Mouse (Mus musculus) midbrain, embryonic 10.5 days (tissue): ENCODE data around the gene Atxn7l1. TPM values are rescaled to one million over a fixed set of nuclear protein-coding genes. Genes with fewer than 3 reads are reported as not detected.
A peak's percentile ranks its signal among the peaks of the same experiment; 100 is the strongest.

Experiments
- DNase-seq: peaks from one replicate; pipeline ENCODE4 v3.0.0-alpha.2; 2017; ENCODE audit warnings: low spot score
- H3K27ac ChIP-seq: fragments of 300-500 bp; sonication (generic); replicated peaks from 2 replicates; pipeline ENCODE4 v1.5.1; 2016; ENCODE audit warnings: mild to moderate bottlenecking
- H3K27me3 ChIP-seq: fragments of 300-500 bp; sonication (generic); 2 replicates; pipeline ENCODE4 v1.6.1; 2016; ENCODE audit warnings: low read depth, mild to moderate bottlenecking; ENCODE audit not compliant: poor library complexity, severe bottlenecking
- H3K36me3 ChIP-seq: fragments of 300-500 bp; sonication (generic); 2 replicates; pipeline ENCODE4 v1.6.1; 2016; ENCODE audit warnings: mild to moderate bottlenecking, moderate library complexity
- H3K4me1 ChIP-seq: fragments of 300-500 bp; sonication (generic); 2 replicates; pipeline ENCODE4 v1.6.1; 2016
- H3K4me3 ChIP-seq: fragments of 300-500 bp; sonication (generic); 2 replicates; pipeline ENCODE4 v1.5.1; 2016; ENCODE audit warnings: mild to moderate bottlenecking, moderate library complexity
- H3K9me3 ChIP-seq: fragments of 300-500 bp; sonication (generic); replicated peaks from 2 replicates; pipeline ENCODE4 v1.6.1; 2016; ENCODE audit warnings: mild to moderate bottlenecking
- WGBS: fragments of 180-500 bp; shearing (Covaris S2); methylation state at CpG from one replicate; pipeline ENCODE4 v1.1.7; 2016; 5-methylcytosine and 5-hydroxymethylcytosine counted together
- polyA plus RNA-seq: library from polyadenylated mRNA; unstranded; fragments of >200 nt; fragmentation: Nextera tagmentation; extraction: Ambion mirVana; gene quantifications from 2 replicates; pipeline ENCODE4 v1.2.1, GENCODE M21; 2016

The Atxn7l1 gene
- polyA plus RNA-seq, 1 experiment from 2014 or later, result 10.0 TPM

DNA sequence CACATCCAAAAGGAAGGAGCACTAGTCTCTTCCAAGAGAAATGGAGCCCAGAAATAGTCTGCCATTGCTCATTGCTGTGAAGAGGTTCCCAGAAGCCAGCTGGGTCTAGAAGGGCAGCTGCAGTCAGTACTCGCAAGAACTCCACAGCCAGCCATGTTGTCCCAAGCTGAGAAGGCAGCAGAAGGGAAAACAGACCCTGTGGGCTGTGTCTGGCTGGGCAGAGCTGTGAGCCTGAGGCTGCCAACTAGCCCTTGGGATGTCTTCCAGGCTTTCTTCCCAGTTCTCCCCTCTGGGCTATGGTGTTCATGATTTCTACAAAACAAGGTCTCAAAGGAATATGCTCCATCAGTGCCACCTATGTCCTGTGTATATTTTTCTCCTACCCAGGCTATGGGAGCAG, 128.5 kb downstream of the Atxn7l1 start:
- Histone ChIP-seq H3K27ac (no peak overlapping the region), H3K27me3 (no peaks in the 10 kb centered on the region), H3K36me3 (no peaks in the 10 kb centered on the region), H3K4me1 (no peaks in the 10 kb centered on the region), H3K9me3 (no peaks in the 10 kb centered on the region), H3K4me3 (no peak overlapping the region)
- DNase-seq, result no peak
- 84% methylated on average over 1 of the region's 1 CpGs for WGBS

DNA sequence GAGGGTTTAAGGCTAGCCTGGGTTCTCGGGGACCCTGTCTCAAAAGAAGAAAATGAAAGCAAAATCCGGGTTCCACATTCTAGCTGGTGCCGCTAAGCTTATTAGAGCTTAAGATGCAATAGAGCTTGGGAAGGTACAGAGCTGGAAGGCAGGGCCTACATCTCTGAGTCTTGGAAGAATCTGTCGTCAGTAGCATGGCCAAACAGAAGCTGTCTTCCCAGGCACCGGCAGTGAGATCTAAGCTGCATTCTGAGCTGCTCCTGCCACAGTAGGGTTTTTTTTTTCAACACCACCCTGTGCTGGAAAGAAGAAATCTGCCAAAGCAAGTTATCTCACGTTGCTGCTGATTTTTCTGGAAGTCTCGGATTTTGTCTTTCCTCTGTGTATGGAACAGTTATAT, 129.9 kb downstream of the Atxn7l1 start:
- DNase-seq, result no peak

DNA sequence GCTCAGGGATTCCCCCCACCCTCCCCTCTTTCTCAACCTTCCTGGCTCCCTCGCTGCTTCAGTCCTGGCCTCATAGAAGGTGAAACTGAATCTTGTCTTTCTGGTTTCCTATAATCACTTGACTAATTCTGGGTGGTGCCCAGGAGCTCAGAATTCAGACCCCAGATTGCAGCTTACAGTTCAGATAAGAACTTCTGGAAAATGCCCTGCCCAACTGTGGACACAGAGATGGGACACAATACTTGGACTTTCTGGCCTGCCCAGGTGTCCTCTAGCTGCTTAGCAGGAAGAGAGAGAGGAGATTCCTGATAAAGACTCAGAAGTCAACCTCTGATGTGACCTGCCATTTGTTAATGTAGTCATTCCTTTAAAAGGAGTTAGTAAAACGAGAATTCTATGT, 131.7 kb downstream of the Atxn7l1 start:
- no peaks in the 10 kb centered on the region for H3K4me1 ChIP-seq
- no peak for DNase-seq
- no peak overlapping the region for H3K4me3 ChIP-seq
- H3K27me3 ChIP-seq, result no peaks in the 10 kb centered on the region
- WGBS, result 80% methylated on average over 2 of the region's 2 CpGs
- H3K36me3 ChIP-seq, result no peaks in the 10 kb centered on the region
- H3K9me3 ChIP-seq, result no peaks in the 10 kb centered on the region
- no peak overlapping the region for H3K27ac ChIP-seq

More for the DNA sequence above, 129.9 kb downstream of the Atxn7l1 start:
- no peaks in the 10 kb centered on the region for H3K4me1 ChIP-seq
- 70% methylated on average over 7 of the region's 7 CpGs for WGBS
- H3K4me3 ChIP-seq, result no peak overlapping the region
- H3K36me3 ChIP-seq, result no peaks in the 10 kb centered on the region
- H3K9me3 ChIP-seq, result no peaks in the 10 kb centered on the region
- no peaks in the 10 kb centered on the region for H3K27me3 ChIP-seq
- H3K27ac ChIP-seq, result no peak overlapping the region

DNA sequence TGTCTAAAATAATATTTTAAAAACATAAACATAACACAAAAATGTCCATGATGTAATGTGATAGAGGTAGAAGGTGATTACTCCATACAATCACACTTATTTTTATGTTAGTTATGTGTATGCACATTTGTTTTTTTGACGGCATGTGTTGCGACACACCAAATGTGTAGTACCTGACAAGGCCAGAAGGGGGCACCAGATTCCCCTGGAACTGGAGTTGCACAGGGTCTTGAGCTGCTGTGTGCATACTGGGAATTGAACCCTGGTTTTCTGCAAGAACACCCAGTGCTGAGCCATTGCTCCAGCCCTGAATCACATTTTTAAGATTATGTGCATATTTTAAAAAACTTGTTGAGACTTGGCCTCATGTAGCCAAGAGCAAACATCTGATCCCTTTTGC, 133.3 kb downstream of the Atxn7l1 start:
- Histone ChIP-seq H3K4me1 (peaks cover 15% of the 10 kb centered on the region), H3K27ac (no peak overlapping the region), H3K4me3 (no peak overlapping the region), H3K9me3 (no peaks in the 10 kb centered on the region), H3K27me3 (no peaks in the 10 kb centered on the region), H3K36me3 (no peaks in the 10 kb centered on the region)
- DNase-seq, result peak; percentile 67
- WGBS, result 24% methylated on average over 2 of the region's 2 CpGs

GRCm38 (mm10) chr12:33284344-33284936, 136.9 kb downstream of the Atxn7l1 start:
- Histone ChIP-seq H3K4me3 (no peak overlapping the region), H3K27me3 (no peaks in the 10 kb centered on the region), H3K9me3 (no peaks in the 10 kb centered on the region), H3K4me1 (peaks cover 40% of the 10 kb centered on the region), H3K36me3 (no peaks in the 10 kb centered on the region), H3K27ac (0 out of 2 replicates have a peak overlapping the region, but pooled peaks have one; percentile 57)
- DNase-seq, result no peak
- WGBS, result 75% methylated on average over 8 of the region's 8 CpGs

DNA sequence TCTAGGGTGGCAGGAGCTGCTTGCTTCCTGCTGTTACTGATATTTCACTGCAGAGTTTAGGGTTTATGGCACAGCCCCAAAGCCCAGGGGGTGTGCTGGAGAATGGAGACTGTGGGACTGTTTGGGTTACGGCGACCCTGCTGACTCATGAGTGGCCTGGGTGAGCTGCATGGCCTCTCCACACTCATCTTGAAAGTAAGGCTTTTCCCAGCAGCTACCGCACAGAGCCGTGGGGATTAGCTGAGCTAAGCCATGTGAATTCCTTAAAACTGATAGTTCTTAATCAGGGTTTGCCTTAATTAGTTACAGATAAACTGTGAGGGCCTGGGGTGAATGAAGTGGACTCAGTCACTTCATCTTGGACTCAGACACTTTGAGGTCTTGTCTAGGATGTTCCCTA, 137.9 kb downstream of the Atxn7l1 start:
- H3K9me3 ChIP-seq, result no peaks in the 10 kb centered on the region
- no peaks in the 10 kb centered on the region for H3K27me3 ChIP-seq
- 0 out of 2 replicates have a peak overlapping the region, but pooled peaks have one; percentile 57 for H3K27ac ChIP-seq
- no peak for DNase-seq
- peaks cover 40% of the 10 kb centered on the region for H3K4me1 ChIP-seq
- WGBS, result 24% methylated on average over 4 of the region's 4 CpGs
- no peaks in the 10 kb centered on the region for H3K36me3 ChIP-seq
- H3K4me3 ChIP-seq, result no peak overlapping the region

DNA sequence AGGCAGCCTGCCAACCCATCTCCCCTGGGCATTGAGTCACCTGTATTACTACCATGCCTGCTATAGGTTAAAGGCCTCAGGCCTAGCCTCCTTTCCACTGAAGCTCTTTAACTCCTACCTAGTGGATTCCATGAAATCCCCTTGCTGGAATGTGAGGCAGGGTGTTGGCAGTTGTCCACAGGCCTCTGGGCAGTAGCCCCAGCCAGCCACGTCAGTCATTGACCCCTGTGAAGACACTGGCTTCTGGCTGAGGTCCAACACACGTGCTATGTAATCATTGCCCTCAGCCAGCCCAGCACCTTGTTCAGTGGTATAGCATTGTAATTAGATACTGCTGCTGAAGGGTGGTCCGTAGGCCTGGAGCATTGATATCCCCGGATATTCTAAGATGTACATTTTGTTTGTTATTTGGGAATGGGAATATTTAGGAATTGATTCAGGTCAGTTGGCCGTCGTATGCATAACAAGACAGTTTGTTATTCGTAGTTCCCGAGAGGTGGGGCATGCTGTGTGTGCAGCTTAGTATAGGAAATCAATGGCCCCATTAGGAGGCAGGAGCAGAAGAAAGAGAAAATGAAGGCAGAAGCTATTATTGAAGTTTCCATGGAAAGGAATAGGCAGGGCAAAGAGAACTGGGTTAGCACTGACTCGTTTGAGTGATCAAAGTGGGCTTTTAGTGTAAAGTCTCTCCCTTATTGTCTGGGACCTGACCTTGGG, 138.6 kb downstream of the Atxn7l1 start:
- H3K9me3 ChIP-seq, result no peaks in the 10 kb centered on the region
- no peaks in the 10 kb centered on the region for H3K27me3 ChIP-seq
- H3K4me3 ChIP-seq, result no peak overlapping the region
- H3K4me1 ChIP-seq, result peaks cover 40% of the 10 kb centered on the region
- peak overlapping the region; percentile 64; the same call in 1 of the 2 replicates for H3K27ac ChIP-seq
- H3K36me3 ChIP-seq, result no peaks in the 10 kb centered on the region
- DNase-seq, result no peak
- WGBS, result 37% methylated on average over 9 of the region's 9 CpGs

- peaks cover 40% of the 10 kb centered on the region for H3K4me1 ChIP-seq
- WGBS, result 60% methylated on average over 3 of the region's 3 CpGs
Measured at GRCm38 (mm10) chr12:33287686-33288085, 140.2 kb downstream of the Atxn7l1 start.

GRCm38 (mm10) chr12:33288746-33289145, 141.3 kb downstream of the Atxn7l1 start:
- WGBS, result 64% methylated on average over 2 of the region's 2 CpGs
- Histone ChIP-seq H3K27ac (no peak overlapping the region), H3K4me1 (peaks cover 40% of the 10 kb centered on the region), H3K36me3 (no peaks in the 10 kb centered on the region), H3K9me3 (no peaks in the 10 kb centered on the region), H3K4me3 (no peak overlapping the region), H3K27me3 (no peaks in the 10 kb centered on the region)
- no peak for DNase-seq

More at GRCm38 (mm10) chr12:33287686-33288085, 140.2 kb downstream of the Atxn7l1 start:
- peak overlapping the region; percentile 23; the same call in 1 of the 2 replicates for H3K27ac ChIP-seq
- DNase-seq, result no peak
- no peaks in the 10 kb centered on the region for H3K9me3 ChIP-seq
- H3K36me3 ChIP-seq, result no peaks in the 10 kb centered on the region
- H3K4me3 ChIP-seq, result no peak overlapping the region
- no peaks in the 10 kb centered on the region for H3K27me3 ChIP-seq

GRCm38 (mm10) chr12:33302070-33302469, 154.6 kb downstream of the Atxn7l1 start:
- H3K36me3 ChIP-seq, result no peaks in the 10 kb centered on the region
- H3K27ac ChIP-seq, result 0 out of 2 replicates have a peak overlapping the region, but pooled peaks have one; percentile 18
- peaks cover 34% of the 10 kb centered on the region for H3K27me3 ChIP-seq
- peak; percentile 49 for DNase-seq
- peaks cover 27% of the 10 kb centered on the region for H3K4me1 ChIP-seq
- under 1% methylated on average over 14 of the region's 14 CpGs for WGBS
- no peaks in the 10 kb centered on the region for H3K9me3 ChIP-seq
- H3K4me3 ChIP-seq, result peak overlapping the region; percentile 57

GRCm38 (mm10) chr12:33302523-33303383, 155.3 kb downstream of the Atxn7l1 start:
- peak; percentile 45 for DNase-seq
- Histone ChIP-seq H3K9me3 (no peaks in the 10 kb centered on the region), H3K27ac (peak overlapping the region; percentile 18; the same call in 1 of the 2 replicates), H3K27me3 (peaks cover 34% of the 10 kb centered on the region), H3K36me3 (no peaks in the 10 kb centered on the region), H3K4me3 (peak overlapping the region; percentile 57), H3K4me1 (peaks cover 27% of the 10 kb centered on the region)
- 2% methylated on average over 29 of the region's 29 CpGs for whole genome bisulfite sequencing

DNA sequence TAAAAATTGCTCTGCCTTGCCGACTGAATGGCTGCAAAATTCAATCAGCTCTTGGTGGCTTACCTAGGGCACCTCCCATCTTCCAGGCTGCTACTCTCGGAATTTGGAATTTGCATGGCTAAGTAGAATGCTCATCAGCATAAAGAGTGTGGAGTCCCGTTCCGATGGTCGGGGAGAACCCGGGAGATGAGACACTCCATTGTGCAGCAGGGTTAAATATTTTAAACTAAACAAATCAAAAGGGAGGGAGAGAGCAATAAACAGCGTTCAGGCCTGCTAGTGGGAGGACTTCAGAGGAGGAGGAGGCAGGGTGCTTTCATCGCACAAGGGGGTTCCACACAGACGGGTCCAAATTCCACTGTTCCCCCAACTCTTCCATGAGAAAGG, 155.9 kb downstream of the Atxn7l1 start:
- no peak for DNase-seq
- Histone ChIP-seq H3K27me3 (peaks cover 34% of the 10 kb centered on the region), H3K4me3 (peak overlapping the region; percentile 57), H3K4me1 (peaks cover 27% of the 10 kb centered on the region), H3K9me3 (no peaks in the 10 kb centered on the region), H3K27ac (no peak overlapping the region), H3K36me3 (no peaks in the 10 kb centered on the region)
- 1% methylated on average over 9 of the region's 9 CpGs for WGBS
